Mouse (Mus musculus) erythroblast, adult 5-6 weeks (primary cell): ENCODE data around the gene Cmtm2b. TPM values are rescaled to one million over a fixed set of nuclear protein-coding genes. Genes with fewer than 3 reads are reported as not detected.

Source experiments
- ATAC-seq: replicated peaks from 2 replicates; pipeline ENCODE4 v1.8.0; 2016; ENCODE audit warnings: moderate number of reproducible peaks, mild to moderate bottlenecking, moderate TSS enrichment, inconsistent platforms; ENCODE audit not compliant: poor library complexity, low FRiP score, severe bottlenecking
- total RNA-seq, 2 experiments: library from RNA; stranded (forward) in 1 of 2; stranded (reverse) in 1 of 2; fragments of 150-400 nt in 1 of 2; fragments of 200-764, 138-1000 nt in 1 of 2; gene quantifications; 2 replicates each; pipeline versions ENCODE4 v1.2.3 to v1.2.4; 2015 to 2017; ENCODE audit warnings: low replicate concordance in 2 of 2

The Cmtm2b gene
- total RNA-seq, 2 experiments from 2014 or later: not detected

DNA sequence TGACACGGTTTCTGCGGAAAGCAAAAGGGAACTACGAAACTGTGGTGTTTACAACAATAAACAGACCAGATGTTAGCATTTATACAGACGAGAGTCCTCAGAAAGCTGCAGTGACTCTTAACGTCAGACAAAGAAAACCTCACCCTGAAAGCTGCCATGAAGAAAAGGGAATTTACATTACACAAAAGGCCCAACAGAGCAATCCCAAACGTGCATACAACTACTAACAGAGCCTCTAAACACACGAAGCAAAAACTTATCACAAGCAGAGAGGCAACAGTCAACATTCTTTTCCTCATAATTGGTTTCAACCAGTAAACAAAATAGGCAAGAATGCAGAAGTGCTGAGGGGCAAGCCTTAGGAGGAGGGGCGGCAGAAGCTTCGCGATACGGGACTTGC, 54.6 kb downstream of the Cmtm2b start:
- ATAC-seq: no peak

- ATAC-seq: no peak
Observed at GRCm38 (mm10) chr8:104379301-104379836, 57.3 kb downstream of the Cmtm2b start.

- ATAC-seq: 0 out of 2 replicates have a peak, but pooled peaks have one; percentile 32
Observed at GRCm38 (mm10) chr8:104380269-104380668, 58.2 kb downstream of the Cmtm2b start.

Other genes starting within 250 kb of the Cmtm2b start
- not detected in 2 replicates for gene Cdh5, start 220.6 kb upstream of the Cmtm2b start, total RNA-seq (2015; ENCODE audit: low replicate concordance)
- not detected in 2 replicates for gene Cdh5, start 220.6 kb upstream of the Cmtm2b start, total RNA-seq (2017; ENCODE audit: low replicate concordance)
- not detected in 2 replicates for gene Bean1, start 151.8 kb upstream of the Cmtm2b start, total RNA-seq (2015; ENCODE audit: low replicate concordance)
- gene Bean1, start 151.8 kb upstream of the Cmtm2b start, total RNA-seq (2017; ENCODE audit: low replicate concordance): not detected in 2 replicates
- gene Tk2, start 73.7 kb upstream of the Cmtm2b start, total RNA-seq (2015; ENCODE audit: low replicate concordance): 7.1 and 13.2 TPM in 2 replicates
- gene Tk2, start 73.7 kb upstream of the Cmtm2b start, total RNA-seq (2017; ENCODE audit: low replicate concordance): 3.1 and 7.1 TPM in 2 replicates
- gene Cklf, start 71.4 kb upstream of the Cmtm2b start, total RNA-seq (2015; ENCODE audit: low replicate concordance): 19.2 and 51.7 TPM in 2 replicates
- 5.2 and 9.8 TPM in 2 replicates for gene Cklf, start 71.4 kb upstream of the Cmtm2b start, total RNA-seq (2017; ENCODE audit: low replicate concordance)
- gene Cmtm2a, start 29.0 kb upstream of the Cmtm2b start, total RNA-seq (2015; ENCODE audit: low replicate concordance): not detected in 2 replicates
- gene Cmtm2a, start 29.0 kb upstream of the Cmtm2b start, total RNA-seq (2017; ENCODE audit: low replicate concordance): not detected in 2 replicates
- gene Gm45711, start 12.1 kb upstream of the Cmtm2b start, total RNA-seq (2015; ENCODE audit: low replicate concordance): not detected in 2 replicates
- not detected in 2 replicates for gene Gm45711, start 12.1 kb upstream of the Cmtm2b start, total RNA-seq (2017; ENCODE audit: low replicate concordance)
- not detected in 2 replicates for gene Cmtm1, start 12.1 kb upstream of the Cmtm2b start, total RNA-seq (2015; ENCODE audit: low replicate concordance)
- not detected in 2 replicates for gene Cmtm1, start 12.1 kb upstream of the Cmtm2b start, total RNA-seq (2017; ENCODE audit: low replicate concordance)
- gene Gm11020, start 663 bp upstream of the Cmtm2b start, total RNA-seq (2015; ENCODE audit: low replicate concordance): not detected in 2 replicates
- not detected in 2 replicates for gene Gm11020, start 663 bp upstream of the Cmtm2b start, total RNA-seq (2017; ENCODE audit: low replicate concordance)
- 8.6 and 14.0 TPM in 2 replicates for gene Cmtm3, start 17.2 kb downstream of the Cmtm2b start, total RNA-seq (2015; ENCODE audit: low replicate concordance)
- 1.5 and 3.3 TPM in 2 replicates for gene Cmtm3, start 17.2 kb downstream of the Cmtm2b start, total RNA-seq (2017; ENCODE audit: low replicate concordance)
- gene Cmtm4, start 73.6 kb downstream of the Cmtm2b start, total RNA-seq (2015; ENCODE audit: low replicate concordance): 0.96 and 1.0 TPM in 2 replicates
- gene Cmtm4, start 73.6 kb downstream of the Cmtm2b start, total RNA-seq (2017; ENCODE audit: low replicate concordance): 0.51 and 0.70 TPM in 2 replicates
- gene Dync1li2, start 120.8 kb downstream of the Cmtm2b start, total RNA-seq (2015; ENCODE audit: low replicate concordance): 22.8 and 30.4 TPM in 2 replicates
- 48.3 and 63.4 TPM in 2 replicates for gene Dync1li2, start 120.8 kb downstream of the Cmtm2b start, total RNA-seq (2017; ENCODE audit: low replicate concordance)
- gene Terb1, start 187.7 kb downstream of the Cmtm2b start, total RNA-seq (2015; ENCODE audit: low replicate concordance): not detected in 2 replicates
- gene Terb1, start 187.7 kb downstream of the Cmtm2b start, total RNA-seq (2017; ENCODE audit: low replicate concordance): not detected in 2 replicates
- 14.4 and 25.4 TPM in 2 replicates for gene Nae1, start 212.4 kb downstream of the Cmtm2b start, total RNA-seq (2015; ENCODE audit: low replicate concordance)
- 19.0 and 28.0 TPM in 2 replicates for gene Nae1, start 212.4 kb downstream of the Cmtm2b start, total RNA-seq (2017; ENCODE audit: low replicate concordance)
- gene Car7, start 212.5 kb downstream of the Cmtm2b start, total RNA-seq (2015; ENCODE audit: low replicate concordance): not detected in 2 replicates
- 0.51 TPM in 1 of 2 replicates, not detected in the other for gene Car7, start 212.5 kb downstream of the Cmtm2b start, total RNA-seq (2017; ENCODE audit: low replicate concordance)